Mouse (Mus musculus) 3134 (cell line): ENCODE data around the gene Tlnrd1.

Experiments
- DNase-seq: peaks from one replicate; pipeline ENCODE4 v3.0.0-alpha.2; 2011; ENCODE audit warnings: low spot score; ENCODE audit not compliant: insufficient read length; ENCODE audit errors: extremely low read depth

The Tlnrd1 gene

DNA sequence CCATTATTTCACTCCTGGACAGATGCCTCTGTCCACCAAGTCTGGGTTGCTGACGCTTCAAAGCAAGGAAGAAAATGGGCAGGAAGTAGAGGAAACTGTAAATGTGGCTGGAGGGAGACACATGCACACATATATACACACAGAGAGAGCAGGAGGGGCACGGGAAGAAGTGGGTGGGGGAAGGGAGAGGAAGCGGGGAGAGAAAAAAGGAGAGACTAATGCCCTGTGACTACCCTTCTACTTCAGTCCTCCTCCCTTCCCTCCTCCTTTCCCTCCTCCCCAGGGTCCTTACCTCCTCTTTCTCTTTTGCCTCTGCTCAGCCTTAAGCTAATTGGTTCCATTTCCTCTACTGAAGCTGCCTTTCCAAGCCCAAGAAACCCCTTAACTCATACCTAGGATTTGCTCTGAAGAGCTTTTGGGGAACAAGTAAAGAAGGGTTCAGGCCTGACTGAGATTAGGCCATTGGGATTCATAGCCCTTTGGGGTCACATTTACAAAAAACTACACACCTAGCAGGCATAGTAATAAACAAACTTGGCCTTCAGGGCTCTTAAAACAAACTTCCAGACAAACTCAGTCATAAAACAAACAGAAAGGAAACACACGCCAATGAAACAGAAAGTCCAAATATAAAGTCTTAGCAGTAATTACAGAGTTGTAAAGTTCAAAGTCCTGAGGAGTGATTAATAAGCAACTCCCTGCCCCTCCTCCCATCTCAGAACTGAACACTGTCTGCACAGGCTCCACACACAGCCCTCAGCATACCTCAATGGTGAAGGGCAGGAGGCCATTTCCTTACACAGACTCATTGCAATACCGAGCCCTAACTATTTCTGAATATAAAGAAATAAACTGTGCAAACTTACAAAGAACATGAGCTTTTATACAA, 36.7 kb downstream of the Tlnrd1 start:
- no peak for DNase-seq

GRCm38 (mm10) chr7:83844807-83845206, 39.3 kb downstream of the Tlnrd1 start:
- DNase-seq: no peak

DNA sequence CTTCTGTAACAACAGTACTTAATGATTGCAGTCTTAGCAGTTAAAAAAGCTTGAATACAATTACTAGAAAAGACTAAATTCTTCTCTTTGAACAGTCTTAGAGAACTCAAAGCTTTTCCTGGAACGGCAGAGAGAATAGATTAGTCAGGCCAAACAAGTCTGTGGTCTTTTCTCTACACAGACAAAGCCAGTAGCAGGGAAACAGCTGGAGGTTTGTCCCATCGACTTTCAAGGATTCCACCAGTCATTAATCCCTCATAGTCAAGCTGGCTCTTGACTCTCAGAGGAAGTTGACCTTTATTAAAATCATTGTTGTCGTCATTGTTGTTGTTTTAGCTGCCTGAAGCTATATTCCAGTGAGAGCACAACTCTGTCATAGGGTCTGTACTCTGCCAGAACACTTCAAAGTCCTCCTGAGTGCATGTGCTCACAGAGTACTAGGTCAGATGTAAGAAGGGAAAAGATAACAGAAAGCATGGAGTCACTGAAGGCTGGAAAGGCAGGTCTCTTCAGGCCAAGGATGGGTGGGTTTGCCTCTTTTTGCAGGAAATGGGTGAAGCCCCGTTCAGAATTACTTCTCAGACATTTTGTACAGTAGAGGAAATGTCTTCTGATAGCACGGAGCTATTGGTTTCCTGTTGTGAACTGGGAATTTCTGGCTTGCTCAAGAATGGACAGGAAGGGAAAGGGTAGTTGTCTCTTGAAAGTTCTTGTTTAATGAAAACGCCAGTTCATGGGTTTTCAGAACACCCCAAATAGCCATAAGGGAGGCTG, 41.4 kb downstream of the Tlnrd1 start:
- no peak for DNase-seq

- no peak for DNase-seq
Observed at GRCm38 (mm10) chr7:83840076-83840475, 44.0 kb downstream of the Tlnrd1 start.

- no peak for DNase-seq
Observed at GRCm38 (mm10) chr7:83838525-83839224, 45.4 kb downstream of the Tlnrd1 start.
